In genomic region chr3:55464226-55464625, GRCm38 (mm10) we compare ENCODE assay signal across 29 mouse cellular contexts. TPM values are rescaled to one million over a fixed set of nuclear protein-coding genes. Genes with fewer than 3 reads are reported as not detected.
DNase-seq lines count a peak whose midpoint lies in the region; ATAC-seq and TF ChIP-seq lines count a peak whose summit lies in the region.
"Had no signal": no experiment of that assay in that cellular context is flagged by ENCODE, and none has a peak within 500 bp of the region (broad histone marks: within the 10 kb centered on the region; RNA-seq: fewer than 3 reads in every experiment).

No protein-coding gene starts in this region.

- H3K36me3 ChIP-seq in limb, embryonic 10.5 days, result 0 out of 2 replicates have a peak, but pooled peaks cover 5% of the 10 kb centered on the region
- H3K36me3 ChIP-seq: heart, embryonic 12.5 days; limb, embryonic 15.5 days; liver, embryonic 15.5 days had no signal

- H3K27ac ChIP-seq in left cerebral cortex, adult 2 months, result peak overlapping the region; percentile 98
- peak overlapping the region; percentile 95 for H3K27ac ChIP-seq in cortical plate, adult 2 months (ENCODE audit: insufficient read depth, low read length)
- peak overlapping the region; percentile 36; the same call in 1 of the 2 replicates for H3K27ac ChIP-seq in limb, embryonic 10.5 days
- H3K27ac ChIP-seq: limb, embryonic 15.5 days; liver, embryonic 15.5 days; macrophage; midbrain, embryonic 12.5 days had no signal

- H3K9me3 ChIP-seq in limb, embryonic 10.5 days (replicated peaks), result no peaks in the 10 kb centered on the region
- H3K9me3 ChIP-seq: heart, embryonic 12.5 days; limb, embryonic 15.5 days; liver, embryonic 15.5 days; midbrain, embryonic 12.5 days had no signal

- no peaks in the 10 kb centered on the region for H3K27me3 ChIP-seq in limb, embryonic 10.5 days (ENCODE audit: low read depth, poor library complexity, severe bottlenecking)
- H3K27me3 ChIP-seq: heart, embryonic 12.5 days; limb, embryonic 15.5 days; liver, embryonic 15.5 days; midbrain, embryonic 12.5 days had no signal

- DNase-seq in cerebellum, adult 9-11 months, result peak; percentile 67
- DNase-seq in cerebellum, adult 9-10 months, result no peak
- peak in 1 of 2 experiments; percentile 5 for DNase-seq in left cerebral cortex, adult 2 months (ENCODE audit: extremely low spot score in 1 of 2, low spot score in 2 of 2)
- DNase-seq in left cerebral cortex, postnatal 4 days, result no peak
- DNase-seq in limb, embryonic 10.5 days (ENCODE audit: low spot score), result no peak
- DNase-seq in thymus, postnatal 14 days, result no peak
- DNase-seq: adrenal gland, postnatal 36 days; B cell, adult 2 months; heart, postnatal 14 days; kidney, adult 9 months; kidney, postnatal 4 days; right cerebral cortex, postnatal 4 days had no signal

- H3K4me1 ChIP-seq in cortical plate, adult 2 months (ENCODE audit: control insufficient read depth, insufficient read depth, low read length), result peaks cover 4% of the 10 kb centered on the region; the same call in 1 of the 2 replicates
- peaks cover 57% of the 10 kb centered on the region for H3K4me1 ChIP-seq in limb, embryonic 10.5 days
- H3K4me1 ChIP-seq: liver, embryonic 15.5 days had no signal

- no peak for ATAC-seq in inflammation-experienced regulatory T-cells, adult 6 months

- TF ChIP-seq CTCF in left cerebral cortex, adult 2 months (IDR thresholded peaks at IDR 0.05), result no peak
- TF ChIP-seq CTCF in cortical plate, adult 2 months (IDR thresholded peaks at IDR 0.05; ENCODE audit: extremely low read depth, insufficient read depth, low read length), result no peak

- TF ChIP-seq POLR2A in cortical plate, adult 2 months (IDR thresholded peaks at IDR 0.05; ENCODE audit: extremely low read depth, insufficient read depth, low read length), result no peak

- peak overlapping the region; percentile 63 for H3K4me3 ChIP-seq in left cerebral cortex, adult 2 months
- H3K4me3 ChIP-seq in cortical plate, adult 2 months (ENCODE audit: insufficient read depth, low read length), result peak overlapping the region; percentile 51
- no peak overlapping the region for H3K4me3 ChIP-seq in limb, embryonic 10.5 days
- H3K4me3 ChIP-seq: heart, embryonic 12.5 days; limb, embryonic 15.5 days; liver, embryonic 15.5 days; midbrain, embryonic 12.5 days had no signal

- 83% methylated on average over 3 of the region's 3 CpGs for WGBS in limb, embryonic 10.5 days

- intact Hi-C loops in left cerebral cortex, adult 2 months (cut with DNase I), result loop anchor here (10.0 kb wide), 1 partner anchor 219 kb away; the partner anchor contains the start of gene Dclk1
- intact Hi-C loops in left cerebral cortex, postnatal 4 days (cut with DNase I), result loop anchor here (5.0 to 10.0 kb wide), 2 partner anchors 52 to 89 kb away; no protein-coding TSS in a partner anchor

RNA-seq across cellular contexts. Expression of gene Gm21954, which starts 7.8 kb away (rescaled TPM):
- not detected for total RNA-seq in left cerebral cortex, adult 2 months (2021)
- not detected for total RNA-seq in left cerebral cortex, postnatal 4 days (2021)
- not detected in 2 replicates for polyA plus RNA-seq in cortical plate, adult 2 months (2012; rRNA removed)
- not detected in 2 replicates for polyA plus RNA-seq in limb, embryonic 10.5 days (2016; fragmentation: Nextera tagmentation; extraction: Ambion mirVana)
- polyA plus RNA-seq in inflammation-experienced regulatory T-cells, adult 6 months (2017; shearing (Covaris generic)), result not detected
- total RNA-seq: adrenal gland, postnatal 36 days; gastrocnemius, adult 8-10 months; granulocyte monocyte progenitor cell, adult 5-6 weeks; heart, postnatal 14 days; layer of hippocampus, postnatal 10 days; left cerebral cortex, postnatal 10 days had no signal
- polyA plus RNA-seq: forebrain, embryonic 11.5 days; frontal cortex, adult 2 months; heart, embryonic 12.5 days; intestine, embryonic 14.5 days; limb, embryonic 15.5 days; liver, embryonic 15.5 days; lung, embryonic 16.5 days; macrophage; midbrain, embryonic 12.5 days; stomach, embryonic 16.5 days; thymus, postnatal 0 days had no signal

Comparison
In these comparisons a context has a peak if more than half of its experiments do, and no peak if none do; other contexts are left out.
1. H3K27ac ChIP-seq: peak in every context shown above with its lines; median percentile 98 in left cerebral cortex, adult 2 months; 95 in cortical plate, adult 2 months; 36 in limb, embryonic 10.5 days.